Mouse (Mus musculus) granulocyte monocyte progenitor cell, adult 5-6 weeks (primary cell): ENCODE results near the gene Mief2. TPM values are rescaled to one million over a fixed set of nuclear protein-coding genes. Genes with fewer than 3 reads are reported as not detected.

Experiments used
- ATAC-seq: replicated peaks from 2 replicates; pipeline ENCODE4 v1.8.0; 2016; ENCODE audit warnings: mild to moderate bottlenecking, moderate TSS enrichment, inconsistent platforms; ENCODE audit not compliant: poor library complexity, severe bottlenecking
- total RNA-seq, 2 experiments: library from RNA; stranded (forward) in 1 of 2; stranded (reverse) in 1 of 2; fragments of 200-712, 200-1000 nt in 1 of 2; fragments of >200 nt in 1 of 2; fragmentation: Nextera tagmentation in 1 of 2; gene quantifications; 2 replicates each; pipeline ENCODE4 v1.2.3; 2014 to 2017

The Mief2 gene
- total RNA-seq, 2 experiments from 2014 or later, result 4.7 to 6.4 TPM

DNA sequence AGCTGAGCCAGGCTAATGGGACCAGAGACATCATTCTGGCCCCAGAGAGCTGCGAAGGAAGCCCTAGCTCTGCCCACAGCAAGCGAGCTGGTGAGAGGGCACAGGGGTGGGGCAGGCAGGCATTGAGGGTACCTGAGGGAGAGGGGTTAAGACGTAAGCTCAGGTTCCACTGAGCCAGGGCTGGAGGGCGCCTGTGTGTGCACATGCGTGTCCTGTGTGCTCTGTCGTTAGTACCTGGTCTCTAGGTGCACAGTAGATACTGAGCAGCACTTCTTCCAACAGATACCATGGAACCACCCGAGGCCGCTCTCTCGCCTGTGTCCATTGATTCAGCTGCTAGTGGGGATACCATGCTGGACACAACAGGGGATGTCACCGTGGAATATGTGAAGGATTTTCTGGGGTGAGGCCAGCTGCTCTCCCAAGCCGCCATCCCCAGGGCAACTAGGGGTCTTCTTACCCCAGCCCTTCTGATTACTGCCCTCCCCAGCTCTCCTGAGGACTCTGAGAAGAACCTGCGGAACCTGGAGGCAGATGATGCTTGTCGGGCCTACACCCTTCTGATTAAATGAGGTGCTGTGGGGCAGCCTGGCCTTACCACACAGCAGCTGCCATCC, 15.5 kb upstream of the Mief2 start:
- ATAC-seq, result no peak

- ATAC-seq, result no peak
These were observed 12.4 kb upstream of the Mief2 start for GRCm38 (mm10) chr11:60715833-60716232.

DNA sequence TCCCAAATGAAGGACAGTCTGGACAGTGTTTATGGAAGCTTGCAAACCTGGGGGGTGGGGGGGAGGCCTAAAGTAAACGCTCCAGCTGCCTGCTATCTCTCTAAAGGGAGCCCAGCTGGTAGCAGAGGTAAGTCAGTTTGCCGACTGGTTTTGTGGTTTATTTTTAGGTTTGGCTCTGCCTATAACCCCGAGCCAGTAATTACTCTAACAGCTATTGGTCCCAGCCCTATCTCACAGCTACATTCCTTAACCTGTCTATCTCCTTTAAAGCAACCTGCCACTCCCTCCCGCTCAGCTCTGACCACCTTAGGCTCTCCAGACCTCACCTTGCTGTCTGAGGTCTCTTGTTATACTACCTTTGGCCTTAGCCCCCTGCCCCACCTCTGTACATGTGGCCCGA, 8.9 kb upstream of the Mief2 start:
- ATAC-seq, result no peak

- ATAC-seq, result peak; percentile 53
These were observed 1.4 kb upstream of the Mief2 start, which contains the start of gene Flii for GRCm38 (mm10) chr11:60726601-60727391. TSS of gene Flii (minus strand) at chr11:60727263.

GRCm38 (mm10) chr11:60727392-60728140, 632 bp upstream of the Mief2 start:
- no peak; the same call in 1 of the 2 replicates for ATAC-seq

DNA sequence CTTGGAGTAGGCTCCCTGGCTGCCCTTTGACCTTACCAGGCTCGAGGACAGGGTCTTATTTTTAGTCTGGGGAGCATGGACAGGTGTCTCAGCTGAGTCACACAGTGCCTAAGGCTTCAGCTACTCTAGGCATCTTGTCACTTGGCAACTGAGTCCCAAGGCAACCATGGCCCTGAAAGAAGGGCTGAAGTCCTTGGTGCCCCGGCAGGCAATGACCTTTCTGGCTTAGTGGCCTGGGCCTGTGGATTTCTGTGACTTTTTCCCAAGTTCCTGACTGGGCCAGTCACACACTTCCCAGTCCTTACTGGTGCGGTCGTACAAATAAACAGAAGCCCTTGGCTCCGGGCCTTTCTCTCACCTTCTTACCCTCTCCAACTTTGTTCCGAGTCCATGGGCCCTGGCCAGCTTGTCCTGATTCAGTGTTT, 1.0 kb downstream of the Mief2 start:
- no peak for ATAC-seq

DNA sequence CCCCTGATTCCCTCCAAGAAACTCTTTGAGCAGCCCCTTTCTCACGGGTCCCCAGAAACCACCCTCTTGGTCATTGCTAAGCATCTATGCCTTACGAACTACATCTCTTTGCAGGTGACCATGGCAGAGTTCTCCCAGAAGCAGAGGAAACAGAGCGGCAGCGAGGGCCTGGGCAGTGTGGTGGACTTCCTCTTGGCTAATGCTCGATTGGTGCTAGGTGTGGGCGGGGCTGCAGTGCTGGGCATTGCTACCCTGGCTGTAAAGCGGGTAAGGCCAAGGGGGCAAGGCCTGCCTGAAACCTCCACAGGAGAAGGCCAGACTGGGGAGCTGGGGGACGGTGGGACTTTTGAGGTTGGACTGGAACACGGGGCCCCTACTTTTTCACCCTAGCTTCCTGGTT, 2.0 kb downstream of the Mief2 start:
- ATAC-seq, result no peak

DNA sequence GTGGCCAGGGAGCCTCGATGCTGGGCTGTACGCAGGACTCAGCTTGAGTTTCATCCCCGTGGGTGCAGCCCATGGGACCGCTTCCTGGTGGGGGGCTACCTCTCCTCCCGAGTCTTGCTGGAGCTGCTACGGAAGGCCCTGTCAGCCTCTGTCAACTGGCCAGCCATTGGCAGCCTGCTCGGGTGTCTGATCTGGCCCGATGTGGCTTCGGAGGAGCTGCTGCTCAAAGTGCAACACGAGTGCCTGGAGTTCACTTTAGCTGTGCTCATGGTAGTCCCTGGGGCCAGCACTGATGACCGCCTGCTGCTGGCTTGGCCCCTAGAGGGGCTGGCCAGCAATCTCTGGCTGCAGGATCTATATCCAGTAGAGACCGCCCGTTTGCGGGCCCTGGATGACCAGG, 3.1 kb downstream of the Mief2 start:
- no peak for ATAC-seq

GRCm38 (mm10) chr11:60734206-60734605, 6.0 kb downstream of the Mief2 start:
- ATAC-seq, result no peak

GRCm38 (mm10) chr11:60735191-60735590, 7.0 kb downstream of the Mief2 start:
- no peak for ATAC-seq

DNA sequence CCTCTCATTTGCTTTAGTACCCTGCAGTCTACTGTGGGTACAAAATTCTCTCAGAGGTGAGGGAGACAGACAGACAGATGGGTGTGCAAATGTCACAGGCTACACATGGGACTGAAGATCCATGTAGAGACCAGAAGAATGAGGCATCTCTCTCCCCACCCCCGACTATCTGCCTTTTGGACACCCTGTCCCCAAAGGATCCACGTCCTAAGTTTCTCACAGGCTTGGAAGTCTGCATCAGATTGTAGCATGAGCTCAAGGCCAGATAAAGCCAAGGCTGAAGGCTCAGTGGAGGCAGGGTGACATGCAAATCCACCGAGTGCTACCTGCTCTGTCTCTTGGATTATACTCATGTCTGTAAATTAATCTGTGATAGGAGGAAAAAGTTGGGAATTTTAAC, 8.3 kb downstream of the Mief2 start:
- no peak for ATAC-seq

DNA sequence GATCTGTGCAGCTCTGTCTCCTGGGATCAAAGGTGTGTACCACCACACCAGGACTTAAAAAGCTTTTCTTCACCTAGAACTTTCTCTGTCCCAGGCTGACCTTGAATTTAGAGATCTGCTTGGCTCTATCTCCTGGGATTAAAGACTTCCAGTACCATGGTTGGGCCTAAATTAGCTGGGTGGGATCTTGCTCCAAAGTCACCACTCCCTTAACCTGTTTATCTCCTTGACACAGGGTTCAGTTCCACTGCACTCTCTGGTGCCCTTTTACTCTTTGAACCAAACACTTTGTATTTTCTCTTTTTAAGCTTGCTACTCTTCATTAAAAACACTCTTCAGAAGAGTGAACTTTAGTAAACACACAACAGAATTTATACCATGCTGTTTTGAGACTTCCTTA, 9.3 kb downstream of the Mief2 start:
- ATAC-seq, result no peak

GRCm38 (mm10) chr11:60740321-60740720, 12.1 kb downstream of the Mief2 start:
- ATAC-seq, result no peak

- ATAC-seq, result no peak
These were observed 27.4 kb downstream of the Mief2 start for GRCm38 (mm10) chr11:60755570-60755969.

- no peak for ATAC-seq
These were observed 33.5 kb downstream of the Mief2 start for GRCm38 (mm10) chr11:60761681-60762080.

DNA sequence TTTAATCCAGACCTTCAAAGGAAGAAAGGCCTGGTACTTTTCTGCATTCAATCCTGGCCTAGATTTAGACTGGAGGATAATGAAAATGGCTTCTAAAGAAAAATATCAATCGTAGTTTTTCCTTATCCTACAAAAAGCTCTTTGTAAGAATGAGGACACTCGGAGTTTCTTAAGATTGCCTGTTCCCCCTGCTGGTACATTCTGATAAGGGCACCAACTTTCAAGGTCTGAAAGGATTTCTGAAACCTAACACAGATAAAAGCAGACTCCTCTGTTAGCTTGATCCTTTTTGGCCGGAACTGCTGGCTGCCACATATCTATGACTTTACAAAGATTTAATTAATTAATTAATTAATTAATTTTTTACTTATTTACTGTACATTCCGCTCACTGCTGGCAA, 38.8 kb downstream of the Mief2 start:
- ATAC-seq, result no peak

- ATAC-seq, result peak; percentile 99
These were observed 41.1 kb downstream of the Mief2 start for GRCm38 (mm10) chr11:60769322-60769721.

DNA sequence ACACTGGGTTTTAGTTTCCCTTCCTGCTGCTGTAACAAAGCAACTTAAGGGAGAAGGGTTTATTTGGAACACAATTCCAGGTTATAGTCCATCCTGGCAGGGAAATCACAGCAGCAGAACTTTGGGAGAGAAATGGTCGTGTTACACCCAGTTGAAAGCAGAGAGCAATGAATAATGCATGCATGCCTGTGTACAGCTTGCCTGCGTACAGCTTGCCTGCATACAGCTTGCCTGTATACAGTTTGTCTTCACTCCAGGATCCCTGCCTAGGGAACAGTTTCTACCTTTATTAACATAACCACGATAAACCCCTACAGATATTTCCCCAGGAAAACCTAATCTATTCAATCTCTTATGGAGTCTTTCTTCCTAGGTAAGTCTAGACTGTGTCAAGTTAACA, 42.6 kb downstream of the Mief2 start:
- ATAC-seq, result no peak

- ATAC-seq, result no peak
These were observed 44.0 kb downstream of the Mief2 start for GRCm38 (mm10) chr11:60772161-60772560.

- no peak for ATAC-seq
These were observed 46.0 kb downstream of the Mief2 start for GRCm38 (mm10) chr11:60774158-60774689.

DNA sequence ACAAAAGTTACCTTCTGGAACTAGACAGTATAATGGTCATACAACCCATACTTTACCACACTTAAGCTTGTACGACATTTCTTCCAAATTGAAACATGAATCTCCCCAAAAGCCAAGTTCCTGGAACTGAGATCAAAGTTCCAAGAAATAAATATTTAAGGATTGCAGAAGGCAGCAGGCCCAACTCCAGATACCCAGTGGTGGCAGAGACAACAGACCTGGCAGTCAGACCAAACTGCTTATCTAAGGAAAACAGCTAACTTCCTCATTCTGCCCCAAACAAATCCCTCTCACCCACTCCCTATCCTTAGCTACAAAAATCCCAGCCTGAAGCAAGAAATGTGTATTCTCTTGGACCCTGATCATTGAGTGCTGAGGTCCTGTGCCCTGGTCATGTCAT, 46.6 kb downstream of the Mief2 start:
- ATAC-seq, result no peak
